Mouse (Mus musculus) megakaryocyte progenitor cell, adult 5-6 weeks (primary cell): ENCODE data around the gene Rrn3. TPM values are rescaled to one million over a fixed set of nuclear protein-coding genes. Genes with fewer than 3 reads are reported as not detected.
A peak's percentile ranks its signal among the peaks of the same experiment; 100 is the strongest.
"Not testable (repeated sequence)": the region's sequence is repeated elsewhere in the genome, so short reads cannot be mapped to it uniquely, and the experiment has no call there.

Experiments
- ATAC-seq: replicated peaks from 2 replicates; pipeline ENCODE4 v1.8.0; 2016; ENCODE audit warnings: mild to moderate bottlenecking, moderate TSS enrichment, inconsistent platforms; ENCODE audit not compliant: poor library complexity
- total RNA-seq, 2 experiments: library from RNA; stranded (forward) in 1 of 2; stranded (reverse) in 1 of 2; fragments of 157-497, 149-512 nt in 1 of 2; fragments of 200-1000 nt in 1 of 2; gene quantifications; 2 replicates each; pipeline versions ENCODE4 v1.2.3 to v1.2.4; 2015 to 2017

The Rrn3 gene
- total RNA-seq (2015): 28.7 and 34.7 TPM in 2 replicates
- 45.2 and 49.6 TPM in 2 replicates for total RNA-seq (2017)

DNA sequence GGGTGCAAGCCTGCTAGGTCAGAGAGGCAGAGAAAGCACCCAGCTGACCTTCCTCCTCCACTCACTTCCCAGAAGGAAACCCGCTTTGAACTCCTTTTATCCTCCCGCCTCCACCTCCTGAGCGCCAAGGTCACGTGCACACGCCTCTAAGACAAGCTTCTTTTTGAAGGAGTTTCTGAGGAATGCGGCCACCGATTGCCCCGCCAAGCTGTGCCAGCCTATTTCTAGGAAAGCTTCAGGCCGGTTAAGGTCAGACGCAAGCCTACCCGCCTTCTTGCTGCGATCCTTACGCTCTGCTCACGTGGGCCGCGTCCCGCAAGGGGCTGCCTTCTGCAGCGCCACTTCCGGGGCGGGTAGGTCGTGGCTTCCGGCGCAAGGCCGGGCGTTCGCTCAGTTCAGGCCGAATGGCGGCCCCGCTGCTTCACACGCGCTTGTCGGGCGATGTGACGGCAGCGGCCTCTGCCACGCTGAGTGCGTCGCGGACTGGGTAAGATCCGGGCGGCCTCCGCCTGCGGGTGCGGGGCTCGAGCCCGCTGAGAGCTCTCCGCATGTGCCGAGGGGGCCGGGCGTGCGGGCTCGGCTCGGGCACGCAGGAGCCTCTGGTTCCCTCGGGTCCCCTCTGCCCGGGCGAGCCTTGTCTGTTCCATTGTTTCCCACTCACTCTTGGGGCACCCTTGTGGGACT, at the start of gene Rrn3:
Gene Rrn3, plus strand, starts transcription at position 356 of the 684 bp plus-strand sequence.
- ATAC-seq: peak; percentile 99

GRCm38 (mm10) chr16:13732786-13733185, 47.7 kb upstream of the Rrn3 start:
- no peak for ATAC-seq

DNA sequence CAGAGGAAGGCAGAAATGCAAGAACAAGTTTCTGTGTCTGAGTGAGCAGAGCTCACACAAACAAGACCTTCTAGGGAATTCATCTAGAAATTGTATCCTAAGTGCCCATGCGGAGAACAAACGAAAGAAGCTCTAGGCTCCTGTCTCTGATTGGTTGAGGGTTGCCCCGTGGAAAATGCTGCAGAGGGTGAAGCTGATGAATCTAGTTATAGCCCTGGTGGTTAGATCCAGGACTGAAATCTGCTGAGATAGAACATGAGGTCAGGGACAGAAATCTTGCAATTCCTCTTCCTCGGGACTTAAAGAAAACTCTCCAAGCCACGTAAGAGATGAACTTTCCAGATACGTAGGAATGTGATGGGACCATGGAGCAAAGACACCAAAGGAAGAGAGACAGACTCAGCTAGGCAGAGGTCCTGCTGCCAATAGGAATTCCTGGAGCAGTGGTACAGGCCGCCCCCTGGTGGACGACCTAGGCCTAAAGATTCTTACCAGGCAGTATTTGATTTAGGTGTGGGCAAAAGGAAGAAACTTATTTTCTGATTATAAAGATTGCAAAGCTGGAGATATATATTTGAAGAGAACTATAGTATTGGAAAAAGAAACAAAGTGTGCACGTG, 46.9 kb upstream of the Rrn3 start:
- ATAC-seq: peak; percentile 78

- no peak for ATAC-seq
Measured at GRCm38 (mm10) chr16:13735977-13736376, 44.5 kb upstream of the Rrn3 start.

DNA sequence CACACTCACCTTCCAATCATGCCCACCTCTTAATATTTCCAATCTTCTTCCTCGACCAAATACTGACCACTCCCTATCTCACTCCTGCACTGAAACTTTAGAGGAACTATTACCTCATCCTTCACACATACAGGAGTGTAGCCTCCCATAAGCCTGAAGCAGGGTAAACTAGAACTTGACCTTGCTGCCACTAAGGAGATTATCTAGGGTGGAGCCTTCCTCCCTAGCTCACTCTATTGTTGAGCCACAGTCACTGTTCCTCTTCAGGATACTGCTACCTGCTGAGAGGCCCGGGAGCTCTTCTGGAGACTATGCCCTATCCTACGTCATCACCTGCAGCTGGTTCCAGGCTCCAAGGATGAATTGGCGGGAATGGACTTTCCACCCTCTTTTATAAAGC, 41.5 kb upstream of the Rrn3 start:
- not testable (repeated sequence) for ATAC-seq

DNA sequence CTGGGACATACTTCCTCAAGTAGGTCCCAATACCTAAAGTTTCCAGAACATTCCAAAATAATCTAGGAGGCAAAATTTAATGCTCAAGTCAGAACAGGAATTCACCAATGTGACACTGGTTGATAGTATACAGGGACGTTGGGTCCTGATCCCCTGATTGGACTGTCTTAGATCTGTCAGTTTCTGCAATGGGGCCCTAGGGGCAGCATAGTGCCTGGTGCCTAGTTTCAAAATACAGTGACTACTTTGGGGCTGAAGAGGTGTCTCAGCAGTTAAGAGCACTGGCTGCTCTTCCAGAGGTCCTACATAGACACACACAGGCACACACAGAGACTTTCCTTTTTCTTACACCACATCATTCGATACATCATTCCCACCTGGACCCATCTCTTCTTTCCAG, 39.7 kb upstream of the Rrn3 start:
- ATAC-seq: peak; percentile 64

GRCm38 (mm10) chr16:13747708-13748107, 32.8 kb upstream of the Rrn3 start:
- no peak for ATAC-seq

DNA sequence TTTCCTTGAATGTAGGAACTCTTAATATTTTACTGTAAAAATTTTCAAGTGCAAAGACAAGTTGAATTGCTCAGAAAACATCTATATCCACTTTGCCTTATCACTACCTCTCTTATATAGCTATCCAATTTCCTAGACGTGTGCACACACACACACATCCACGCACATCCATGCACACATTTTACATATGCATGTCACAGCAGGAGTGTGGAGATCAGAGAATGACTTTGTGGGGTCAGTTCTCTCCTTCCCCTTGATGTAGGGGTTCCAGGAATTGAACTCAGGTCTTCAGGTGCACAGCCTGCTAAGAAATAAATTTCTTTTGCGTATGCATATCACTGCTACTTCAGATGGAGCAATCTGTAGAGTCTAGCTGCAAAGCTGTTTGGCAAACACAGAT, 32.4 kb upstream of the Rrn3 start:
- ATAC-seq: no peak

DNA sequence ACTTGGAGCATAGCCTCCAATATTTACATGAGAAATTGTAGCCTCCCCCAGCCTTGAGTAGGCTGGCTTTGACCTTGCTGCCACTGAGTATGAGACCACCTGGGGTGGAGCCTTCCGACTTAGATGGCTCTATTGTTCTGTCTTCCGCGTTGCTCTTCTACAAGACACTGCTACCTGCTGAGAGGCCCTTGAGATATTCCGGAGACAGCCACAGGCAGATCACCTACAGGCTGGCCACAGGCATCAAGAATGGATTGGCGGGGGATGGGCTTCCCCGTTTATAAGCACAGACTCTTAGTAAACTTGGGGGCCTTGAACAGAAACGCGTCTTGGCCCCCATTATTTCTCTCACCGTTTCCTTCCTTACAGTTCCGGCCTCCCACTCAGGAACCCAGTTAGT, 31.7 kb upstream of the Rrn3 start:
- not testable (repeated sequence) for ATAC-seq

DNA sequence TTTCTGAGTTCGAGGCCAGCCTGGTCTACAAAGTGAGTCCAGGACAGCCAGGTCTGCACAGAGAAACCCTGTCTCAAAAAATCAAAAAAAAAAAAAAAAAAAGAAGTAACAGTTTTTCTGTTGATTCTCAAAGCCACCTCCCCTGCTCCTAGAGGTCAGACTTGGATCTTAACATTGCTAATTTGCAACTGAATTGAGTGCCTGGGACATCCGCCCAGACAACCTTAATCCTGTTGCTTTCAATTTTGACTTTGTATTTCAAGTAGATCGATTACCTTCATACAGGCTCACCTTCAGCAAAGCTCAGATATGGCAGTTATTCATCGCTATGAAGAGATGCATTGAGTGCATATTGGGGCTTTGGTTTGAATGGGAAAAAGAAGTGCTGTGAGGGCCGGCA, 31.2 kb upstream of the Rrn3 start:
- no peak for ATAC-seq

- ATAC-seq: no peak
Measured at GRCm38 (mm10) chr16:13749981-13750380, 30.5 kb upstream of the Rrn3 start.

- ATAC-seq: no peak
Measured at GRCm38 (mm10) chr16:13750626-13751025, 29.9 kb upstream of the Rrn3 start.

DNA sequence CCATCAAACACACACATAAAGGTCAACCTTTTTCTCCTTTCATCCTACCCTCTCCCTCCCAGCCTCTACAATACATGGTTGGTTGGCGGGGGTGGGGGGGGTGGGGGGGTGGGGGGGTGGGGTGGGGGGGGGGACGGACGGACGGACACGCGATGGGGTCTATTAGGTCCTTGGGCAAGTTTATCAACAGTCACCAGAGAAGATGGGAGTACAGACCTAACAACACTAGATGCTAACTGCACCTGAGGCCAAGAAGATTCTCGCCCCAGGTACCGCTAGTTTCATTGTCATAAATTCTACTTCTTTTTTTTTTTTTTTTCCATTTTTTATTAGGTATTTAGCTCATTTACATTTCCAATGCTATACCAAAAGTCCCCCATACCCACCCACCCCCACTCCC, 26.5 kb upstream of the Rrn3 start:
- ATAC-seq: no peak

DNA sequence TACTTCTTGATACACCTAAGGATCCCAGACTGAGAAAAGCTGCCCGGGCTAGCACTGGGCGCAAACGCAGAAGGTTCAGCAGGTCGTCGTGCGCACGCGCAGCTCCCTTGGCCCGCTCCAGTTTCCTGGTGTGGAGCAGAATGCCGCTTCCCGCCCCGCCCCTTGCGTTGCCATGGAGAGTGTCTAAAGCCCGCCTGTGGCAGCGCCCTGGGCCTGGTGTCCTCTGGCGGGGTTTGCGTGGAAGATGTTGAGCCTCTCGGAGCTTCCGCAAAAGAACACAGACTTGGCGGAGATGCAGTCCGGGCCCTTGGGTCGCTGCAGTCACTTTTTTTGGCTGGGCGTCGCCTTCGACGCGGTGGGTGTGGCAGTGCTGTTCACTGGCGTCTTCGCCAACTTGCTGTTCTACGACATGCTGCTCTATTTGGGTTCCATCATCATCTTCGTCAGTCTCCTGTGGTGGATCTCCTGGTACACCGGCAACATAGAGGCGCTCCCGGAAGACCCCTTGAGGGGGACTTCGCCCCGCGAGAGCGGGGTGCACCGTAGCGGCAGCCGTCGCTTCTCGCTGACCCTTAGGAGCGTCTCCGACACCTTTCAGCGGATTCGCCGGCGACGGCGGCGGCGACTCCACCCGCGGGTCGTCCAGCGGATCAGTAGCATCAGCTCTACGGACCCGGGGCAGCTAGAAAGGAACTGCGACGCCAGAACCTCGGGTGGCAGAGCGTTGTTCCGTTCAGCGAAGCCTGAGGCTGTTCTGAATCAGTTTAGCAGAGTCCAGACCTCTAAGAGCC, 25.9 kb upstream of the Rrn3 start:
- ATAC-seq: peak; percentile 100

DNA sequence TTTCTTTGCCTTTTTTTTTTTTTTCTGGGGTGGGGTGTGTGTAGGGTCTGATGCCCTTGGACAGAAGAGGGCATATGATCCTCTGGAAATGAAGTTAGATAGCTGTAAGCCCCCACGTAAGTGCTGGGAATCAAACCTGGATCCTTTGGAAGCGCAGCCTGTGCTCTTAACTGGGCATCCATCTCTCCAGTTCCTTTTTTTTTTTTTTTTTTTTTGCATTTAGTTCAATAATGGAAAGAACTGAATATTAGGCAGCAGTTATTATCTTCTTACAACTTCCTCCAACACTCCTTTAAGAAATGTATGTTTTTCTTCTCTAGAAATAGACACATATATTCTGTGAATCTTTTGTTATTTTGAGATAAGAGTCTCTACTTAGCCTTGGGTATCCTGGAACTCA, 22.7 kb upstream of the Rrn3 start:
- ATAC-seq: no peak

GRCm38 (mm10) chr16:13762807-13763206, 17.7 kb upstream of the Rrn3 start:
- ATAC-seq: not testable (repeated sequence)

DNA sequence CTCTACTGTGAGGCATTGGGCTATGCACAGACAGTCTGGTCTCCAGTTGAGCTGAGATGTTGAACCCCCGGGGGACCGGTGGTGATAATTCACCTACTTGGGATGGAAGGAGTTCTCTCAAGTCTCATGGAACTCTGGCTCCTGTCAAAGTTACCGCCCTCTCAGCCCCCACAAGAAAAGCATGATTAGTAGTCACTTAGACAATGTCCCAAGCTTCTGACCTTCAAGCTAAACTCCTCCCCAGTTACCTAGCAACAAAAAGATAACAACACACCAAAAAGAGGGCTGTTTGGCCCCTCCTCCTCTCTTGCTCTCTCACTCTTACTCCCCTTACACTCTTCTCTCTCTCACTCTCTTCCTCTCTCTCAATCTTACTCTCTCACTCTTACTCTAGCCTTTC, 16.0 kb upstream of the Rrn3 start:
- no peak for ATAC-seq

DNA sequence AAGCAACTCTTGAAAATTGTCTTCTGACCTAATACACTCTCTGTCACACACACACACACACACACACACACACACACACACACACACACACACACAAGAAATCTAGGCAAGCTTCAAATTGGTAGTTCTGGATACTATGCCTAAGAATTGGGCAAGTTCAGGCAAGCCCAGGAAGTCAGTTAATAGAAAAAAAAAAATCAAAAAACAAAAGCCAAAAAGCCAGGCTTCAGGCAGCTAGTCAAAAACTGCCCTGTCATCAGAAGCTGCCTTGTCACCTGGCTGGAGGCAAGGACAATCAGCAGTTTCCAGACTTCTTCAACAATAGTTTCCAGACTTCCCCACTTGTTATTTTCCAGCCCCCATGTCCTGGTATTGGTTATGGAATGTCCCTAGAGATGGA, 14.1 kb upstream of the Rrn3 start:
- peak; percentile 42; the same call in 1 of the 2 replicates for ATAC-seq

GRCm38 (mm10) chr16:13771603-13772002, 8.9 kb upstream of the Rrn3 start:
- ATAC-seq: not testable (repeated sequence)

DNA sequence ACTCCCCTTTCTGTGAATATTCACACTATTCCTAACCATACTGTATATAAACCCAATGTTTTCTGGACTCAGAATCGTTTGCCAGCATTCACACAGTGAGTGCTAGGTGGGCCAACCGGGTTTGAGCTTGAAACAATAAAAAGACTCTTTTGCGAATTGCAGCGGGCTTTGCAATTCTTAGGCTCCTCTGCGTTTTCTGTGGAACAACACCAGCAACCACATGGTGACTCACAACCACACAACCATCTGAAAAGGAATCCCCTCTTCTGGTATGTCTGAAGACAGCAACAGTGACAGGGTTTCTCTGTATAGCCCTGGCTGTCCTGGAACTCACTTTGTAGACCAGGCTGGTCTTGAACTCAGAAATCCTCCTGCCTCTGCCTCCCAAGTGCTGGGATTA, 8.5 kb upstream of the Rrn3 start:
- not testable (repeated sequence) for ATAC-seq

GRCm38 (mm10) chr16:13774011-13774410, 6.5 kb upstream of the Rrn3 start:
- not testable (repeated sequence) for ATAC-seq

GRCm38 (mm10) chr16:13774651-13775050, 5.9 kb upstream of the Rrn3 start:
- not testable (repeated sequence) for ATAC-seq
